Mouse (Mus musculus) cortical plate, adult 2 months (tissue): ENCODE measurements around the gene Mrpl47.

Experiments used
- CTCF ChIP-seq: fragments of 200-500 bp; IDR thresholded peaks from 2 replicates; pipeline ENCODE4 v1.5.1; 2011; ENCODE audit warnings: mild to moderate bottlenecking, control low read depth, low read length; ENCODE audit not compliant: insufficient read depth; ENCODE audit errors: extremely low read depth
- POLR2A ChIP-seq: fragments of 200-500 bp; IDR thresholded peaks from 2 replicates; pipeline ENCODE4 v1.6.1; 2011; ENCODE audit warnings: mild to moderate bottlenecking, low read length, control low read depth; ENCODE audit not compliant: insufficient read depth; ENCODE audit errors: extremely low read depth

- no peak for TF ChIP-seq CTCF
- TF ChIP-seq POLR2A: no peak
These were observed 43.2 kb downstream of the Mrpl47 start for GRCm38 (mm10) chr3:32694211-32694610.
